Mouse (Mus musculus) right cerebral cortex, postnatal 14 days (tissue): ENCODE results near the gene Adamts9.
A peak's percentile ranks its signal among the peaks of the same experiment; 100 is the strongest.

Experiments
- DNase-seq: peaks from one replicate; pipeline ENCODE4 v3.0.0; 2022

Gene Adamts9

DNA sequence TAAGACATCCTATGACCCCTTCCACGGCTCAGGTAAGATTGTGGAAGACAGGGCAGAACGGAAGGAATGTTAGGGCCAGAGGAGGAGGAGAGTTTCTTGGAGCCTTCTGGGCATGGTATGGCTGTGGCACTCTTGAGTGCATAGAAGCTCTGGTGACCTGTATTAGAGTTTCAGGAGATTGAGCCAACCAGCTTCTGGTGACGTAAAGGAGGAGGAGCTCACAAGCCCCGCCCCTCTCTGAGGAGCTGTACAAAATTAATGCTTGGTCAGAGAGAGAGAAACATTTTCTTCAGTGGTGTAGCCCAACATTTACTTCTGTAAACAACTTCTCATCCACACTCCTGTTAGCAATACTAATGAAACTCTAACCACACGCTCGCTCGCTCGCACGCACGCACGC is 140.9 kb downstream of the Adamts9 start:
- no peak for DNase-seq

DNA sequence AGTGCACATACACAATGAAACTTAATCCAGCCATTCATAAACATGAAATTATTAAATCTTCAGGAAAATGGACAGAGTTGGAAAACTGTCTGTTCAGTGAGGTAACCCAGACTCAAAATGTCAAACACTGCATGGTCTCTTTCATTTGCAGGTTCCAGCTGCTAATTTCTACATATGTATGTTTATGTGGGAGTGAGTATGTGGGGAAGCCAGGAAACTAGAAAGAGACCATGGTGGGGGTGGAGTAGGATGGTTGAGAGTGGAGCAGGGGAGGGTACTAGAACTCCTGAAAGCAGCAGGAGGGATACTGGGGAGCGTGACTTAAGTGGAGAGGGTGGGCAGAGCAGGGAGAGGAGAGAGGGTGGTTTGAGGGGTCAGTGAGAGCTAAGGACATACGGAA is 141.8 kb downstream of the Adamts9 start:
- no peak for DNase-seq

DNA sequence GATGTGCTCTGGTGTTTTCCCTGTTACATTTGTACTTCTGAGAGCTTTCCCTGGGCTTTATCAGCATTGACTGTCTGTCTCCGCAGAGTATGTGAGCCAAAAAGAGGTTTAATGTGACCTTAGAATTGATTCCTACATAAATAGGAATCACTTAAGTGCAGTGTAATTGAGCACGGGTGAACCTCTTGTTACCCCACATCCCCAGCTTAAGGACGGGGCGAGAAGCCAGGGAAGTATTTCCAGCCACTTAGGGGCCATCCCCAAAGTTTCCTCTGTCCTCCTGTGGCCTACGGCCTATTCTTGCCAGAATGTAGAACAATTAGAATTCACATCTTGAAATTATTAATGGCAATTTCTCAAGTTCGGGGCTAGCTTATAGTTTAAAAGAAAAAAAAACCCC is 149.5 kb downstream of the Adamts9 start:
- no peak for DNase-seq

DNA sequence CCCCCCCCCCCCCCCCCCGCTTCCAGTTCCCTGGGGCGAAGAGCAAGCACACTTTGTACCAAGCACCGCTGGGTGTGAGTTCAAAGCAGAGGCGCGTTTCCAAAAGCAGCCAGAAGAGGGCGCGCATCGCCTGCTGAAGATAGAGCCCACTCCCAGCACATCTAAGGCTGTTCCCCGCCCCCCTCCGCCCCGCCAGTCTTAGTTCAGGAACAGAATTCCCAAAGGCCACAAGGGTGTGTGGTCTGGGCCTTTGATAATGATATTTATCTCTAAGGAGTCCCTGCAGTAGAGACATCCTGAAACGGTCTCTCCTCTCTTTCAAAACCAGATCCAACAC is 155.9 kb downstream of the Adamts9 start:
- peak; percentile 90 for DNase-seq

DNA sequence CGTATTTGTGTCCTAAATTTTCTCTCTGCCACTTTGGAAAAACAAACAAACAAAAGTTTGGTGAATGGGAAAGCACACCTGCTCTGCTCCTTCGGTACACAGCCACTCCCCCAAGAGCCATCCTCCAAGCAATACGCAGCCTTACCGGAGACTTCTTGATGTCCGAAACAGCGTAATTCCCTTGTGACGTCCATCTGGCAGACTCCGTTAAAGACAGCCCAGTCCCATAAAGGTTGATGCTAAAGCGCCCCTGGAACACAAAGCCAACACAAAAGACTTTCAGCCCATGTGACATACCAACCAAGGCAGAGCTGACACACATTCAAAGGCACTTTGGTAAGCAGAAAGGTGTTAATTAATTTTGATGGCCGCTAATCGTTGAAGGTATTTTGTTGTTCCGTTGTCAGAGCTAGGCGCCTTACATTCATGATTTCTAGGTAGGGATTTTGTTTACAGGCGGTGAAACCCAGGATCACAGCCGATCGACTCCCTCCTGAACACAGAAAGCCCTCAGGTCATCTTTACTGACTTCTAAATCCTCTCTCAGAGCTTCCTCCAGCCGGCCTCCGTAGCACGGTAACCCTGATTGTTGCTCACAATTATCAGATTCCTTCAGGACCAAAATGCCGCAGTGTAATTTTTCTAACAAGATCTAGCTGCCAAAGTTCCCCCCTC is 156.5 kb downstream of the Adamts9 start:
- DNase-seq: no peak

DNA sequence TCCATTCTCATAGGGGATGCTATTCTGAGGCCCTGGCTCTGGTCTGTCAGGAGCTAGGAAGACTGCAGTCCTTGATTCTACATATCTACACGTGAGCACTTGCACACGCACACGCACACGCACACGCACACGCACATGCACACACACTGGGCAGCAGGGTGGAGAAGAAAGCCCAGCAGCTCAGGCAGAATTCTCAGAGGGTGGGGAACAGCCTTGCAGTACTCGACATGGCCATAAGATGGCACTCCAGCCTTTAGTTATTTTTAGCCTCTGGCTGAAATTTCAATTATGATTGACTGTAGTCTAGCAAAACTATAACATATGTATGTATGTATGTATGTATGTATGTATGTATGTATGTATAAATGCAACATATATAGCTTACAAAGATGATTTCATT is 158.5 kb downstream of the Adamts9 start:
- peak; percentile 60 for DNase-seq

- DNase-seq: no peak
These were observed 161.8 kb downstream of the Adamts9 start for GRCm38 (mm10) chr6:92781446-92781845.

- no peak for DNase-seq
These were observed 163.4 kb downstream of the Adamts9 start for GRCm38 (mm10) chr6:92779935-92780205.

- DNase-seq: no peak
These were observed 164.0 kb downstream of the Adamts9 start for GRCm38 (mm10) chr6:92779140-92779934.

DNA sequence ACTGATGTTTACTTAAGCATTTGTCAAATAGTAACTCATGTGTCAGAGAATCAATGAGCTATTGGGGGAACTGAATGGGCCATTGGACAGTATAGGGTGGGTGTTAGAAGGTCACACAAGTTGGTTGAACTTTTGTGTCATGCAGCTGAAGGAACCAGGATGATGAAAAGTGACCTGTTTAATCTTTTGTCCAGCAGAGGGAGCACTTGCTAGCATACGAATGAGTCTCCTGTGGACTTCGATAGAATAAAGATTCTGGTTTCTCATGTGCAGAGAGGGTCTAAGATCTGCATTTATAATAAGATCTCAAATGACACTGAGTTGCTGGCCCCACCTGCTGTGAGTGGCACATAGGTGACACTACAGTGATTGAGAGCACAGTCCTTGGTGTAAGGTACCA is 166.9 kb downstream of the Adamts9 start:
- DNase-seq: no peak

DNA sequence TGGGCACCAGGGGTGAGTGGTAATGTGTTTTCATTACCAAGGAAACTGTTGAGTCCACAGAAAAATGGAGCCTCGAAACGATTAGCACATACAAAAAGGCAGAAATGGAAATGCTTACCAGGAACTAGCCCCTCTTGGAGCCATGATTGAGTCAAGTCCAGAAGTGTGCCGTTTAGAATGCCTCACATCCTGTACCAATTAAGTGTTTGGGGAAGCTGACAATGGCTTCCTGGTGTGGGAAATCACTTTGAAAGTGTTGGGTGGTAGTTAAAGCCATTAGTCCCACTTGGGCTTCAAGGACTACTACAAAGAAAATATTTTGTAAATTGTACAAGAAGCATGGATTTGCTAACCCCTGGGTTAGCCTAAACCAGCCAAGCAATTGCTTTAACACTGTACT is 180.9 kb downstream of the Adamts9 start:
- DNase-seq: no peak

DNA sequence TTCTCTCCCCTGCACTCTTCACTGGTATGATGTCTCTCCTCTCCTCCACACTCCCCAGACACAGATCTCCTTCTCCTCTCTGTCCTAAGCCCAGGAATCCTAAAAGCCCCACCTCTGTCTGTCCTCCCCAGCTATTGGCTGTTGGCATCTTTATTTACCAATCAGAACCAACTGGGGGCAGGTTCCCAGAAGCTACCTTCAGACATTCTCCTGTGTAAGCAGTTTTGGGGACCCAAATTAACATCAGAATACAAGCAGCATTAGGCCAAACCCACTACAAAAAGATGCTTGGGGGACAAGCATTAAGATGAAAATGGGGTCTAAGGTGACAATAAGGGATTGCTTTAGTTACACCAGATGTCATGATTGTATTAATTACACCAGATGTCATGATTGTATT is 183.7 kb downstream of the Adamts9 start:
- DNase-seq: no peak

DNA sequence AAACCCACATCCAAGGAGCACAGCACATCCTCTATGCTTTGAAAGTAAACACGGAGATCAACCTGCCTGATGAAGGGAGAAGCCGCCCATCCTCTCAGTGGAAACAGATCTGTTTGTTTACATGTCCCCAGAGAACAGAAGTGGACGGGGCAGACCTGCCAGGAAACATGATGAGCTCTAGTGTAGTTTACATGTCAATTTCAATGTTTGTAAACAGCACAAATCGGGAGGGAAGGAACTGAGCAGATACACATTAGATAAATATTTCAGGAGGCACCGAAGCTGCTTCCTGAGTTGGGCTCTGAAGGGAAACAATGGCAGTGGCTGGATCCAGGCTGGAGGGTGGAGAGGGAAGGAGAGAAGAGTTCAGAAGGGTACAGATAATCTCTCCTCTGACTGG is 187.5 kb downstream of the Adamts9 start:
- no peak for DNase-seq

DNA sequence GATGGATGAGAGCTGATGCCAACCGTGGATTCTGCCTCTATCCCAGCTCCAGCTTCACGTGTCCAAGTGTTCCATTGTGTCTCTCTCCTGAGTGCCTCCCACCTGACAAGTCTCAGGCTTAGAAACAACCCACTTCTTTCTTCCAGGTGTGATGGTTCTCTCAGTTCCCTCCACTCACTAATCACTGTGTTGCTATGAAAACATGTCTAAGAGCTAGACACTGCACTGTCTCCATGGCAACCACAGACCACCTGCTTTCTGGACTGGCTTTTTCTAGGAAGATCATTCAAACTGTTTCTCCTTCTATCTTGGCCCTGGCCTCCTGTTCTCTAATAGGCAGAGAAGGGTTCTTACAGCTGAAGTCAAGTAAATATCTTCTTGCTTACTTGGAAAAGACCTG is 190.6 kb downstream of the Adamts9 start:
- peak; percentile 15 for DNase-seq

DNA sequence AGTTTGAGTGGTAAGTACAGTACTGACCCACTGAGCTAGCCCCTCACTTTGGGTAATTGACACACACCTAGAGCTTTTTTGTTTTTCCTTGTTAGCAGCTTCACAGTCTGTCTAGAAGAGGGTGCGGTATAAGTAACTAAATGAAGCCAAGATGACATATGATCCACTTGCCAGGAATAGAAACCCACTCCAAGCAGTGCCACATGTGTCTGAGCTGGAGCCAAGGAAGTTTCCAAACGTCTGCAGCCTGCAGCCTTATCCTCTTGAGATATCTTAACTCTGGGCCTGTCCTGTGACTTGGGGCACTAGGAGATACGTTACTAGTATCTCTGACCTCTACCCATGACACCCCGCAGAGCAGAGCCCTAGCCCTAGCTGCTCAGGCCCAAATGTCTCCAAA is 193.9 kb downstream of the Adamts9 start:
- DNase-seq: no peak

- DNase-seq: peak; percentile 84
These were observed 199.7 kb downstream of the Adamts9 start for GRCm38 (mm10) chr6:92743605-92744004.

DNA sequence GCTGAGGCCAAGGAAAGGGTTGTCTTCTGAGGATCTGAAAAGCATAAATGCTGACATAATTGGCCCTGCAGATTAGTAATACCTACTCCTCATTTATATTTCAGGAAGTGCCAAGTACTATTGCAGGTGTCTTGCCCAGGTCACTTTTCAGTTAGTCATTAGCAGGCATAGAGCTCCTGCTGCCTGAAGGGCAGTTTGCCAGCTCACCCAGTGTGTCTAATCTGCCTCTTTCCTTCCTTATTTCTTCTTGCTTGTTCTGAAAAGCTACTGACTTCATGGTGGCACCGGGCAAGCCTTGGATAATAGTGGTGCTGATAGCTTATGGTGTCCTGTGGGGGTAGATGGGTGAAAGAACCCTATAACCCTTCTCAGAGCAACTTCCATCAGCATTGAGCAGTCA is 206.2 kb downstream of the Adamts9 start:
- DNase-seq: no peak

GRCm38 (mm10) chr6:92733651-92734050 is 209.6 kb downstream of the Adamts9 start:
- DNase-seq: no peak

- DNase-seq: peak; percentile 35
These were observed 214.8 kb downstream of the Adamts9 start for GRCm38 (mm10) chr6:92728514-92728913.

- DNase-seq: peak; percentile 97
These were observed 215.2 kb downstream of the Adamts9 start for GRCm38 (mm10) chr6:92728084-92728483.

GRCm38 (mm10) chr6:92727351-92727986 is 215.8 kb downstream of the Adamts9 start:
- DNase-seq: no peak

DNA sequence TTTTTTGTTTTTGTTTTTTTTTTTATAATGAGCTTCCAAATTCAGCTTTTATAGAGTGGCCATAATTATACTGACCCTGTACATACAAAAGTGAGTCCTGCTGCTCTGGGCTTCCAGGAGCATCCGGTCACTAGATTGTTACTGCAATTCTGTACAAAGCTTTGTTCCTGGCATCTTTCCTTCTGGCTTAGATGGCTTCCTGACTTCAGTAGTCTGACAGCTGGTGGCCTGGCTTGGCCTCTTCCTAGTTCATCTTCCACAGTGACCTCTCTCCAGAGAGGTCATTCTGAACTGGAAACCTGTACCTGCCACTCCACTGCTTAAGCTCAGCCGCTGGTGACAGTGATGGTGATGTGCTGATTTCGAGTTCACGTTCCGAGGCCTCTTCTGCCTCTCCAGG is 217.2 kb downstream of the Adamts9 start:
- no peak for DNase-seq

DNA sequence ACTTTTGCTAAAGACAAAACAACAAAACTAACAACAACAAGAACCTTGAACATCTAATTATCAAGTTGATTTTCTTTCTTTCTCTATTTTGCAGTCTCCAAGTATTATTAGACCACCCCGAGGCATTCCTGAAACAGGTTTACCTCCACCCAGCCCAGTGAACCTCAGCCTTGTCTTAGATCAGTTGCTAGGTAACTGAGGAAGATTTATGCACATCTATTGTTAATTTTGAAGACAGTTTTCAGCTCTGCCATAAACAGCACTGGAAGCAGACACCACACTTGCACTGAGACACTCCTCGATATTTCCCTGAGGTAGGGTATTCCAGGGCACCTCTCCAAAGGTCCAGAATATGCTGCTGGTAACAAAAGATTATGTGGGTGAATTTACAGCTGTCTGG is 218.9 kb downstream of the Adamts9 start:
- DNase-seq: no peak
